Mouse (Mus musculus) hematopoietic multipotent progenitor cell, adult 10-12 weeks (in vitro differentiated cells): ENCODE measurements around the gene Dhx32. TPM values are rescaled to one million over a fixed set of nuclear protein-coding genes. Genes with fewer than 3 reads are reported as not detected.

Experiments
- polyA plus RNA-seq: library from polyadenylated mRNA; stranded (reverse); fragments of >175 nt; gene quantifications from 2 replicates; pipeline ENCODE4 v1.2.3, GENCODE M21; 2012; ENCODE audit warnings: low replicate concordance

Gene Dhx32
- 6.0 and 11.0 TPM in 2 replicates for polyA plus RNA-seq

GRCm38 (mm10) chr7:133782717-133783435, at the start of gene Dhx32:
Gene Dhx32 (minus strand): TSS chr7:133782726.

DNA sequence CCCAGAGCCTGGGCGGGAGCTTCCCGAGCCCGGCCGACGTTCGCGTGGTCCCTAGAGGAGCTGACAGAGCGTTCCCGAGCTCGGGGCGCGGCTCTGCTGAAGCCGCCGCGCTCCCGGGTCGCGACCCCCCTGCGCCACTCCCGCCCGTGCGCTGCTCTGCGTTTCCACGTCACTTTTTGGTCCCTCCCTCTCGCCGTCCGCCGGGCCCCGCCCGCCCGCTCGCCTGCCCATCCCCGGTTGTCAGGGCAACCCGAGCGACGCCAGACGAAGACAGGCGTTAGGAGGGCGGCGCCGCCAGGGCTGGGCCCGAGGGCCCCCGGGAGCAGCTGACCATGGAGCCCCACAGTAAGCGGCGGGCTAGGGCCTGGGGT, 5.9 kb downstream of the Dhx32 start, which contains the start of gene Fank1:
Gene Fank1 (plus strand): TSS at position 236 of the 371 bp plus-strand sequence.

DNA sequence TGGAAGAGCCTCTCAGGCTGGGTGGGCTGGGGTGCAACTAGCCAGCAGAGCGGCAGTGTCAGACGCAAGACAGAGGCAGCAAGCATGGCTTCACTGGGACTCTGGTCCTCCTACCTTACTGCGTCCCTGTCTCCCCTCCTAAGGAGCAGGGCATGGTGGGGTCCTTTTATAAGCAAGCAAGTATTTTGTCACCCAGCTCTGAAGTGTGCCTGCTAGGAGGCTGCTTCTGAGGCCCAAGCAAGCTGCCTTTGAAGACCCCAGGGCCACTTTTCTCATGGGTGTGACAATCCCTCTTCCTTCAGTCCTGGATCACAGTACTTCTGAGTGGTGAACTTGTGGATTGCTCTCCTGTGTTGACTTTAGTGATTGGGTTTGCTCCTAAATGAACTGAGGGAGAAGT, 102.6 kb downstream of the Dhx32 start, which contains the start of gene Mmp21:
Gene Mmp21 (minus strand): TSS at position 101 of the 400 bp plus-strand sequence.

Other genes with a start within 250 kb of the Dhx32 start
- gene Tex36, start 180.6 kb downstream of the Dhx32 start, polyA plus RNA-seq, result not detected in 2 replicates
- 5.9 and 7.3 TPM in 2 replicates for gene Edrf1, start 145.2 kb downstream of the Dhx32 start, polyA plus RNA-seq
- gene Mmp21, start 102.7 kb downstream of the Dhx32 start, polyA plus RNA-seq, result 0.04 TPM in 1 of 2 replicates, not detected in the other
- gene Bccip, start 73.4 kb downstream of the Dhx32 start, polyA plus RNA-seq, result 46.1 and 57.9 TPM in 2 replicates
- 0.87 and 6.6 TPM in 2 replicates for gene Uros, start 72.7 kb downstream of the Dhx32 start, polyA plus RNA-seq
- not detected in 2 replicates for gene Fank1, start 5.9 kb downstream of the Dhx32 start, polyA plus RNA-seq